Mouse (Mus musculus): ENCODE data around the gene Sppl2b. TPM values are rescaled to one million over a fixed set of nuclear protein-coding genes. Genes with fewer than 3 reads are reported as not detected.
"Not testable (repeated sequence)": the region's sequence is repeated elsewhere in the genome, so short reads cannot be mapped to it uniquely, and the experiment has no call there.

The Sppl2b gene
- polyA plus RNA-seq, 1 experiment from 2014 or later = 34.2 TPM

GRCm38 (mm10) chr10:80810084-80810483 is 45.0 kb upstream of the Sppl2b start:
- ATAC-seq (ENCODE audit: insufficient read depth, low FRiP score, low TSS enrichment) = no peak
- Histone ChIP-seq H3K27ac (ENCODE audit: low read depth, low read length) (no peak overlapping the region), H3K27me3 (ENCODE audit: control insufficient read depth, insufficient read depth, low read length) (peaks cover 21% of the 10 kb centered on the region), H3K4me3 (ENCODE audit: low read depth, low read length) (no peak overlapping the region), H3K9ac (ENCODE audit: low read length) (no peak overlapping the region), H3K4me1 (ENCODE audit: control insufficient read depth, insufficient read depth, low read length) (peaks cover 25% of the 10 kb centered on the region), H3K4me2 (ENCODE audit: low read depth) (no peak overlapping the region), H3K36me3 (ENCODE audit: control insufficient read depth, insufficient read depth, low read length) (no peaks in the 10 kb centered on the region; the same call in 1 of the 2 replicates), H3K9me3 (ENCODE audit: control insufficient read depth, low read length) (no peaks in the 10 kb centered on the region)
- WGBS = 6% methylated on average over 18 of the region's 20 CpGs
- DNase-seq (ENCODE audit: low spot score) = no peak

- ATAC-seq (ENCODE audit: insufficient read depth, low FRiP score, low TSS enrichment) (no peak), DNase-seq (ENCODE audit: low spot score) (no peak)
- Histone ChIP-seq H3K4me2 (ENCODE audit: low read depth) (no peak overlapping the region), H3K9me3 (ENCODE audit: control insufficient read depth, low read length) (no peaks in the 10 kb centered on the region), H3K4me1 (ENCODE audit: control insufficient read depth, insufficient read depth, low read length) (peaks cover 13% of the 10 kb centered on the region; the same call in 1 of the 2 replicates), H3K9ac (ENCODE audit: low read length) (no peak overlapping the region), H3K27me3 (ENCODE audit: control insufficient read depth, insufficient read depth, low read length) (peaks cover 21% of the 10 kb centered on the region), H3K27ac (ENCODE audit: low read depth, low read length) (no peak overlapping the region), H3K36me3 (ENCODE audit: control insufficient read depth, insufficient read depth, low read length) (no peaks in the 10 kb centered on the region), H3K4me3 (ENCODE audit: low read depth, low read length) (no peak overlapping the region)
- WGBS = 61% methylated on average over 5 of the region's 5 CpGs
Measured at GRCm38 (mm10) chr10:80812391-80813041, 42.6 kb upstream of the Sppl2b start.

GRCm38 (mm10) chr10:80813366-80813765 is 41.7 kb upstream of the Sppl2b start, which contains the start of gene Jsrp1:
TSS of gene Jsrp1 (minus strand) at chr10:80813498.
- Histone ChIP-seq H3K27me3 (ENCODE audit: control insufficient read depth, insufficient read depth, low read length) (peaks cover 17% of the 10 kb centered on the region), H3K4me1 (ENCODE audit: control insufficient read depth, insufficient read depth, low read length) (peaks cover 11% of the 10 kb centered on the region; the same call in 1 of the 2 replicates), H3K27ac (ENCODE audit: low read depth, low read length) (no peak within 1 kb of the TSS), H3K4me2 (ENCODE audit: low read depth) (no peak within 1 kb of the TSS), H3K4me3 (ENCODE audit: low read depth, low read length) (no peak within 1 kb of the TSS), H3K9ac (ENCODE audit: low read length) (no peak within 1 kb of the TSS), H3K36me3 (ENCODE audit: control insufficient read depth, insufficient read depth, low read length) (no peaks in the 10 kb centered on the region), H3K9me3 (ENCODE audit: control insufficient read depth, low read length) (no peaks in the 10 kb centered on the region)
- WGBS = 67% methylated on average over 4 of the region's 4 CpGs
- DNase-seq (ENCODE audit: low spot score) = no peak
- no peak for ATAC-seq (ENCODE audit: insufficient read depth, low FRiP score, low TSS enrichment)

- H3K36me3 ChIP-seq (ENCODE audit: control insufficient read depth, insufficient read depth, low read length) = no peaks in the 10 kb centered on the region
- WGBS = 74% methylated on average over 7 of the region's 7 CpGs
Measured at GRCm38 (mm10) chr10:80814800-80815199, 40.3 kb upstream of the Sppl2b start.

GRCm38 (mm10) chr10:80816303-80816702 is 38.8 kb upstream of the Sppl2b start:
- not testable (repeated sequence) for H3K36me3 ChIP-seq (ENCODE audit: control insufficient read depth, insufficient read depth, low read length); H3K4me2 ChIP-seq (ENCODE audit: low read depth); ATAC-seq (ENCODE audit: insufficient read depth, low FRiP score, low TSS enrichment); H3K27ac ChIP-seq (ENCODE audit: low read depth, low read length); H3K9ac ChIP-seq (ENCODE audit: low read length); H3K9me3 ChIP-seq (ENCODE audit: control insufficient read depth, low read length); H3K4me1 ChIP-seq (ENCODE audit: control insufficient read depth, insufficient read depth, low read length); DNase-seq (ENCODE audit: low spot score); H3K4me3 ChIP-seq (ENCODE audit: low read depth, low read length); H3K27me3 ChIP-seq (ENCODE audit: control insufficient read depth, insufficient read depth, low read length)
- WGBS = 78% methylated on average over 3 of the region's 3 CpGs

More at GRCm38 (mm10) chr10:80814800-80815199, 40.3 kb upstream of the Sppl2b start:
- Histone ChIP-seq H3K4me2 (ENCODE audit: low read depth) (no peak overlapping the region), H3K27me3 (ENCODE audit: control insufficient read depth, insufficient read depth, low read length) (peaks cover 7% of the 10 kb centered on the region; the same call in 1 of the 2 replicates), H3K27ac (ENCODE audit: low read depth, low read length) (no peak overlapping the region), H3K4me3 (ENCODE audit: low read depth, low read length) (no peak overlapping the region), H3K9me3 (ENCODE audit: control insufficient read depth, low read length) (no peaks in the 10 kb centered on the region), H3K4me1 (ENCODE audit: control insufficient read depth, insufficient read depth, low read length) (peaks cover 3% of the 10 kb centered on the region; the same call in 1 of the 2 replicates), H3K9ac (ENCODE audit: low read length) (no peak overlapping the region)
- ATAC-seq (ENCODE audit: insufficient read depth, low FRiP score, low TSS enrichment) (no peak), DNase-seq (ENCODE audit: low spot score) (no peak)

GRCm38 (mm10) chr10:80817164-80817563 is 37.9 kb upstream of the Sppl2b start:
- no peak for DNase-seq (ENCODE audit: low spot score)
- Histone ChIP-seq H3K9me3 (ENCODE audit: control insufficient read depth, low read length) (no peaks in the 10 kb centered on the region), H3K4me3 (ENCODE audit: low read depth, low read length) (no peak overlapping the region), H3K9ac (ENCODE audit: low read length) (no peak overlapping the region), H3K4me2 (ENCODE audit: low read depth) (no peak overlapping the region), H3K4me1 (ENCODE audit: control insufficient read depth, insufficient read depth, low read length) (no peaks in the 10 kb centered on the region), H3K27me3 (ENCODE audit: control insufficient read depth, insufficient read depth, low read length) (no peaks in the 10 kb centered on the region), H3K27ac (ENCODE audit: low read depth, low read length) (no peak overlapping the region), H3K36me3 (ENCODE audit: control insufficient read depth, insufficient read depth, low read length) (no peaks in the 10 kb centered on the region)
- 69% methylated on average over 2 of the region's 2 CpGs for WGBS
- ATAC-seq (ENCODE audit: insufficient read depth, low FRiP score, low TSS enrichment) = no peak

GRCm38 (mm10) chr10:80817955-80818354 is 37.1 kb upstream of the Sppl2b start:
- not testable (repeated sequence) for H3K9ac ChIP-seq (ENCODE audit: low read length); DNase-seq (ENCODE audit: low spot score); H3K27me3 ChIP-seq (ENCODE audit: control insufficient read depth, insufficient read depth, low read length); H3K27ac ChIP-seq (ENCODE audit: low read depth, low read length); H3K4me1 ChIP-seq (ENCODE audit: control insufficient read depth, insufficient read depth, low read length); H3K36me3 ChIP-seq (ENCODE audit: control insufficient read depth, insufficient read depth, low read length); H3K4me3 ChIP-seq (ENCODE audit: low read depth, low read length); ATAC-seq (ENCODE audit: insufficient read depth, low FRiP score, low TSS enrichment); H3K4me2 ChIP-seq (ENCODE audit: low read depth); H3K9me3 ChIP-seq (ENCODE audit: control insufficient read depth, low read length)
- WGBS = 85% methylated on average over 7 of the region's 7 CpGs

GRCm38 (mm10) chr10:80818599-80819281 is 36.3 kb upstream of the Sppl2b start:
- DNase-seq (ENCODE audit: low spot score) = no peak
- Histone ChIP-seq H3K4me2 (ENCODE audit: low read depth) (no peak overlapping the region), H3K27me3 (ENCODE audit: control insufficient read depth, insufficient read depth, low read length) (no peaks in the 10 kb centered on the region), H3K4me3 (ENCODE audit: low read depth, low read length) (no peak overlapping the region), H3K9me3 (ENCODE audit: control insufficient read depth, low read length) (no peaks in the 10 kb centered on the region), H3K4me1 (ENCODE audit: control insufficient read depth, insufficient read depth, low read length) (no peaks in the 10 kb centered on the region), H3K9ac (ENCODE audit: low read length) (no peak overlapping the region), H3K36me3 (ENCODE audit: control insufficient read depth, insufficient read depth, low read length) (no peaks in the 10 kb centered on the region), H3K27ac (ENCODE audit: low read depth, low read length) (no peak overlapping the region)
- no peak for ATAC-seq (ENCODE audit: insufficient read depth, low FRiP score, low TSS enrichment)
- WGBS = 61% methylated on average over 6 of the region's 6 CpGs

- Histone ChIP-seq H3K27me3 (ENCODE audit: control insufficient read depth, insufficient read depth, low read length) (no peaks in the 10 kb centered on the region), H3K36me3 (ENCODE audit: control insufficient read depth, insufficient read depth, low read length) (no peaks in the 10 kb centered on the region), H3K9me3 (ENCODE audit: control insufficient read depth, low read length) (no peaks in the 10 kb centered on the region), H3K4me2 (ENCODE audit: low read depth) (no peak overlapping the region), H3K27ac (ENCODE audit: low read depth, low read length) (no peak overlapping the region), H3K4me3 (ENCODE audit: low read depth, low read length) (no peak overlapping the region), H3K9ac (ENCODE audit: low read length) (no peak overlapping the region), H3K4me1 (ENCODE audit: control insufficient read depth, insufficient read depth, low read length) (no peaks in the 10 kb centered on the region)
- no peak for ATAC-seq (ENCODE audit: insufficient read depth, low FRiP score, low TSS enrichment)
- 72% methylated on average over 3 of the region's 3 CpGs for WGBS
- DNase-seq (ENCODE audit: low spot score) = no peak
Measured at GRCm38 (mm10) chr10:80819406-80819805, 35.7 kb upstream of the Sppl2b start.
